Mouse (Mus musculus) liver, embryonic 15.5 days (tissue): ENCODE measurements around the gene Ldhc. TPM values are rescaled to one million over a fixed set of nuclear protein-coding genes. Genes with fewer than 3 reads are reported as not detected.
A peak's percentile ranks its signal among the peaks of the same experiment; 100 is the strongest.
"Not testable (repeated sequence)": the region's sequence is repeated elsewhere in the genome, so short reads cannot be mapped to it uniquely, and the experiment has no call there.

Experiments used
- ATAC-seq: fragments of 200-750 bp; cut with Nextera tagmentation; 2 replicates; pipeline ENCODE4 v1.8.0; 2017; ENCODE audit warnings: moderate number of reproducible peaks, mild to moderate bottlenecking, moderate library complexity; ENCODE audit not compliant: insufficient read depth
- H3K27ac ChIP-seq: fragments of 300-500 bp; sonication (generic); replicated peaks from 2 replicates; pipeline ENCODE4 v1.5.1; 2015; ENCODE audit warnings: mild to moderate bottlenecking, inconsistent platforms
- H3K27me3 ChIP-seq: fragments of 300-500 bp; sonication (generic); 2 replicates; pipeline ENCODE4 v1.6.1; 2015; ENCODE audit warnings: mild to moderate bottlenecking, inconsistent platforms
- H3K36me3 ChIP-seq: fragments of 300-500 bp; sonication (generic); replicated peaks from 2 replicates; pipeline ENCODE4 v1.6.1; 2015; ENCODE audit warnings: moderate library complexity, mild to moderate bottlenecking, inconsistent platforms
- H3K4me1 ChIP-seq: fragments of 300-500 bp; sonication (generic); replicated peaks from 2 replicates; pipeline ENCODE4 v1.6.1; 2015; ENCODE audit warnings: inconsistent platforms
- H3K4me2 ChIP-seq: fragments of 300-500 bp; sonication (generic); 2 replicates; pipeline ENCODE4 v1.6.1; 2015; ENCODE audit warnings: moderate library complexity, mild to moderate bottlenecking, inconsistent platforms
- H3K4me3 ChIP-seq: fragments of 300-500 bp; sonication (generic); replicated peaks from 2 replicates; pipeline ENCODE4 v1.5.1; 2015; ENCODE audit warnings: mild to moderate bottlenecking, inconsistent platforms
- H3K9ac ChIP-seq: fragments of 300-500 bp; sonication (generic); 2 replicates; pipeline ENCODE4 v1.6.1; 2015; ENCODE audit warnings: moderate library complexity, mild to moderate bottlenecking, inconsistent platforms
- H3K9me3 ChIP-seq: fragments of 300-500 bp; sonication (generic); replicated peaks from 2 replicates; pipeline ENCODE4 v1.6.1; 2016; ENCODE audit warnings: inconsistent platforms
- WGBS: fragments of 180-500 bp; shearing (Covaris S2); methylation state at CpG from one replicate; pipeline ENCODE4 v1.1.7; 2015; ENCODE audit warnings: mixed read lengths; ENCODE audit not compliant: insufficient replicate concordance; 5-methylcytosine and 5-hydroxymethylcytosine counted together
- polyA plus RNA-seq: library from polyadenylated mRNA; unstranded; fragments of >200 nt; fragmentation: Nextera tagmentation; extraction: Ambion mirVana; gene quantifications from 2 replicates; pipeline ENCODE4 v1.2.1, GENCODE M21; 2015

Gene Ldhc
- polyA plus RNA-seq, 1 experiment from 2014 or later, result 0.18 TPM

DNA sequence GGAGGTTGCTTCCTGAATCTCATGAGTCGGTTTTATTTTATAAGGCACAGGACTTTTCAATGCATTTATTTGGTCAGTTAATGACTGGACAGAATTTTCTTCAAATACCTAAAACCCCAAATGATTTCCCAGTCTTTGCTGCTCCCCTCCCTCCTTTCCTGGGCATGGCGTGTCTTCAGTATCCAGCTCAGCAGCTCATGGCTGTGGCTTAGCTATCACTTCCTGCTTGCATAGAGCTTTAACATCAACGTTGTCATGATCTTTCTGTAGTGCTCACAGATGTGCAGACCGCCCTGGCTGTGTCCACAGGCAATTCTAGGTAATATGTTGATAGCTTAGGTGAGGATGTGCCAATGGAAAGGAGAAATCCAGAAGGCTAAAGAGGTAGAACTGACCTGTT, 11.0 kb downstream of the Ldhc start:
- peaks cover 1% of the 10 kb centered on the region; the same call in 1 of the 2 replicates for H3K4me1 ChIP-seq
- no peaks in the 10 kb centered on the region for H3K27me3 ChIP-seq
- H3K9ac ChIP-seq, result no peak overlapping the region
- H3K4me3 ChIP-seq, result no peak overlapping the region
- H3K27ac ChIP-seq, result no peak overlapping the region
- no peak for ATAC-seq
- H3K4me2 ChIP-seq, result no peak overlapping the region
- H3K9me3 ChIP-seq, result no peaks in the 10 kb centered on the region
- WGBS, result 25% methylated on average over 4 of the region's 4 CpGs
- H3K36me3 ChIP-seq, result no peaks in the 10 kb centered on the region

DNA sequence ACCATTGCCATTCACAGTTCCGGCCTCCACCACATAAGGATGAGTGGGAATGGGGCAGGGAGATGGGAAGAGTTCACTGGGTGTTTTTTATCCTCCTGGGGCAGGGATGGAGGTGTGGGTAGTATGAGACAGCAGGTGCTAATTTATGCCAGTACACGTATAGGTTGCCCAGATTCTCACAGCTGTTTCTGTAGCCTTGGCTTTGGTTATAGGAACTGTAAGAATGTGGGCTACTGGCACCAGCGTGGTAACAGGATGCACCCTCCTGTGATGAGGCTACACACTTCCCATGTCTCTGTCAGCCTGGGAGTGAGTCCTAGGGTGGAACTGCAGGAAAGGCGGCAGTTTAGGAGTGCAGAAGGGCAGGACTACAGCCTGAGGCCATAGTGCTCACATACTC, 15.8 kb downstream of the Ldhc start:
- Histone ChIP-seq H3K4me1 (peaks cover 8% of the 10 kb centered on the region; the same call in 1 of the 2 replicates), H3K36me3 (no peaks in the 10 kb centered on the region), H3K27me3 (no peaks in the 10 kb centered on the region), H3K27ac (no peak overlapping the region), H3K4me2 (no peak overlapping the region), H3K4me3 (no peak overlapping the region), H3K9me3 (no peaks in the 10 kb centered on the region), H3K9ac (no peak overlapping the region)
- WGBS, result 51% methylated on average over 4 of the region's 4 CpGs
- ATAC-seq, result no peak

DNA sequence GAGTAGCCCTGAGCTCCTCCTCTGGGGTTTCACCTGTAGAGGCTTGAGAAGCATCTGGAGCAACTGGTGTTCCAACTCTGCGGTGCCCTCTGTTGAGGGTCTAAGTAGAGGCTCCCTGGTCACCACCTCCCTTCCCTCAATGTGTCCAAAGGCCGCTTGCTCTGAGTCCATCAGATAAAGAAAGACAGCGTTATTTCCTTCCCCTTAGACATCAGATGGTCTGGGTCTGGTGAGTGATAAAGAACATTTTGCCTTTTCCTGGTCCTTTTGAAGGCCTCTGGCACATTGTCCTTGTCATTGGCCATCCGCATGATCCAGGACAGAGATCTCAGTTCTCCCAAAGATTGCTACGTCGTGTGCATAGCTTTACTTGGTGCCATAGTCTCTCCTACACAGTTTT, 16.3 kb downstream of the Ldhc start:
- no peak overlapping the region for H3K27ac ChIP-seq
- no peak for ATAC-seq
- WGBS, result 24% methylated on average over 6 of the region's 6 CpGs
- H3K27me3 ChIP-seq, result no peaks in the 10 kb centered on the region
- no peak overlapping the region for H3K4me2 ChIP-seq
- H3K4me1 ChIP-seq, result peaks cover 8% of the 10 kb centered on the region; the same call in 1 of the 2 replicates
- no peaks in the 10 kb centered on the region for H3K36me3 ChIP-seq
- H3K9me3 ChIP-seq, result no peaks in the 10 kb centered on the region
- no peak overlapping the region for H3K9ac ChIP-seq
- H3K4me3 ChIP-seq, result no peak overlapping the region

DNA sequence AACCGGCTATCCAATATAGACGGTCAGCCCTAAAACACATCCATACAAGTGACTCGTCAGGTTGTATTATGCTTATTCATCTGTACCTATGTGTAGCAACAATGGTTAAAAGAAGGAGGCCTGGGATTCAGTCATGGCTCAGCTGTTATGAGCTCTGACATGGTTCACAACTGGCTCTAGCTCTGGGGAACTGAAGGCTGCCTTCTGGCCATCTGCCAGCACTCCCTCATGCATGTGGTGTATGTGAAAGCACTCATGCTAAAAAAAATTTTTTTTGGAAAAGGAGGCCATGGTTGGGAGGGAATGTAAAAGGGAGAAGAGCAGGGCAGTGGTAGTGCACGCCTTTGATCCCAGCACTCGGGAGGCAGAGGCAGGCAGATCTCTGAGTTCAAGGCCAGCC, 18.8 kb downstream of the Ldhc start:
- no peak overlapping the region for H3K9ac ChIP-seq
- WGBS, result 80% methylated on average over 5 of the region's 5 CpGs

DNA sequence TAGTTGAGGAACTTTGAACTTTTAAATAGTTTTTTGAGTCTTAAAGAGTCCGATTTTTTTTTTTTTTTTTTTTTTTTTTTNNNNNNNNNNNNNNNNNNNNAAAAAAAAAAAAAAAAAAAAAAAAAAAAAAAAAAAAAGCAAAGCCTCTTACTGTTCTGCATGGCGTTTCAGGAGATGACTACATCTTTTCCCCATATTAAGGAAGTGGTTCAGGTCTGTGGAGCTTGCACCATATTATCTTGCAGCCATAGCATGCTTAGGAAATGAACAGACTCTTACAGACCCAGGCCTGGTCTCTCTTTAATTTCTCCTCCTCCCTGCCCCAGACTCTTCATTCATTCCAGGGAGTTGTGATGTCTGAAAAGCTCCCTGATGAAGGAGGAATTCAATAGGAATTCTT, 20.0 kb downstream of the Ldhc start:
- Histone ChIP-seq H3K4me2 (no peak overlapping the region), H3K4me3 (no peak overlapping the region), H3K27me3 (no peaks in the 10 kb centered on the region), H3K4me1 (peaks cover 24% of the 10 kb centered on the region), H3K36me3 (peaks cover 7% of the 10 kb centered on the region), H3K9me3 (no peaks in the 10 kb centered on the region), H3K9ac (no peak overlapping the region), H3K27ac (no peak overlapping the region)
- WGBS, result 48% methylated on average over 2 of the region's 2 CpGs
- no peak for ATAC-seq

More for the DNA sequence above, 18.8 kb downstream of the Ldhc start:
- H3K27ac ChIP-seq, result no peak overlapping the region
- peaks cover 24% of the 10 kb centered on the region for H3K4me1 ChIP-seq
- H3K4me2 ChIP-seq, result no peak overlapping the region
- ATAC-seq, result no peak
- no peaks in the 10 kb centered on the region for H3K9me3 ChIP-seq
- no peak overlapping the region for H3K4me3 ChIP-seq
- H3K36me3 ChIP-seq, result peaks cover 1% of the 10 kb centered on the region; the same call in 1 of the 2 replicates
- no peaks in the 10 kb centered on the region for H3K27me3 ChIP-seq

DNA sequence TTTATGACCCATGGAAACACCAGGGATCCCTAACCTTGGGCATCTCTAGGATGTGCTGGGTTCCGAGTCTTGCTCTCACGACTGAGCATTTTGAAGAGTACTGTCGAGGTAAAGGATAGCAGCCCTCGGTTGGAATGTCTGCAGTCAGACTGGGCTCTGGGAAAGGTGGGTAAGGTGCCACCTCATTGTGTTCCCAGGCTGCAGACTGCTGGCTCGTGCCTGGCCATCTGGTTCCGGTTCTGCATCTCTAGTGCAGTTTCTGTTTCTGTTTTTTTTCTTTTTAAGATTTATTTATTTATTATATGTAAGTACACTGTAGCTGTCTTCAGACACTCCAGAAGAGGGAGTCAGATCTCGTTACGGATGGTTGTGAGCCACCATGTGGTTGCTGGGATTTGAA, 20.9 kb downstream of the Ldhc start:
- H3K9me3 ChIP-seq, ATAC-seq, H3K27ac ChIP-seq, H3K27me3 ChIP-seq, H3K9ac ChIP-seq, H3K4me2 ChIP-seq, H3K4me3 ChIP-seq: not testable (repeated sequence)
- peaks cover 15% of the 10 kb centered on the region for H3K36me3 ChIP-seq
- WGBS, result 70% methylated on average over 8 of the region's 8 CpGs
- H3K4me1 ChIP-seq, result peaks cover 23% of the 10 kb centered on the region

DNA sequence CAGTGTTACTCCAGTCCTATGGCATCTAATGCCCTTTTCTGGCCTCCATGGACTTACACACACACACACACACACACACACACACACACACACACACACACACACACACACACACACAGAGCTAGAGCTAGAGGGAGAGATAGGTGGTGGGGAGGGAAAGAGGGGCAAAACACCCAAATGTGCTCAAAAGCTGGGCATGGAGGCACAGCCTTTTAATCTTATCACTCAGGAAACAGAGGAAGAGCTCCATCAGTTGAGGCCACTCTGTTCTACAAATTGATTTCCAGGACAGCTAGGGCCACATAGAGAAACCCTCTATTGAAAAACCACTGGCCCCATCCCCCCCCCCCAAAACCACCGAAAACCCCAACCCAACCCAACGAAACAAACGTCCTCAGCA, 22.3 kb downstream of the Ldhc start:
- Histone ChIP-seq H3K4me1 (peaks cover 16% of the 10 kb centered on the region), H3K9me3 (no peaks in the 10 kb centered on the region), H3K4me2 (no peak overlapping the region), H3K4me3 (no peak overlapping the region), H3K27me3 (no peaks in the 10 kb centered on the region), H3K27ac (no peak overlapping the region), H3K9ac (no peak overlapping the region), H3K36me3 (peaks cover 28% of the 10 kb centered on the region)
- ATAC-seq, result 0 out of 2 replicates have a peak, but pooled peaks have one; percentile 25
- WGBS, result 19% methylated on average over 3 of the region's 3 CpGs

DNA sequence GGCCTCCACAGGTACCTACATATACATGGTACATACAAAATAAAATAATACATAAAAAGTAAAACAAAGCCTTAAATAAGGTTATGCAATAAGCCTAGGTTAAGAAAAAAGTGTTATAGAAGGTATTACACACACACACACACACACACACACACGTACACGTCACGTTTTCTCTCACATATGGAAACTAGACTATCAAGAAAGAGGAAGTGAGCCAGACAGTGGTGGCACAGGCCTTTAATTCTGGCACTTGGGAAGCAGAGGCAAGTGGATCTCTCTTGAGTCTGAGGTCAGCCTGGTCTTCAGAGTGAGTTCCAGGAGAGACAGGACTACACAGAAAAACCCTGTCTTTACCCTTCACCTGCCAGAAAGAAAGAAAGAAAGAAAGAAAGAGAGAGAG, 34.5 kb downstream of the Ldhc start:
- no peak for ATAC-seq
- Histone ChIP-seq H3K4me3 (no peak overlapping the region), H3K4me1 (no peaks in the 10 kb centered on the region), H3K4me2 (no peak overlapping the region), H3K27ac (no peak overlapping the region), H3K9me3 (no peaks in the 10 kb centered on the region), H3K9ac (no peak overlapping the region), H3K27me3 (no peaks in the 10 kb centered on the region), H3K36me3 (peaks cover 66% of the 10 kb centered on the region)
- 59% methylated on average over 3 of the region's 3 CpGs for WGBS

DNA sequence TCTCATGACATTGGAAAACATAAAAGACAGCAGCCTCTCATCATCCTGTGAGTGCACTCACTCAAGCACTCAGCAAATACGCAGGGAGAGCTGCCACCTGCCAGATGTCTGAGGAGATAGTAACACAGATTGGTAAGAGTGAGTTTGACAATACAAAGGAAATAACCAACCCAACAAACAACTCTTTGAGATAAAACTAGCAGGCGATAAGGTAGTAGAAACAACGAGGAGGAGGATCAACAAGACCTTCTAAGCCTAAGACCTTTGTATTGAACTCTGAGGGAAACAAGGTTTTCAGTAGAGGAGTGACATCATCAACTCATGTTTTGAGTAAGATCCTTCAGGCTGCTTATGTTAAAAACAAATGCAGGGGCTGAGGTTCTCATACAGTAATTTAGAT, 38.3 kb downstream of the Ldhc start:
- no peak overlapping the region for H3K9ac ChIP-seq
- WGBS, result 32% methylated on average over 3 of the region's 3 CpGs
- no peak overlapping the region for H3K4me2 ChIP-seq
- no peak for ATAC-seq
- no peak overlapping the region for H3K4me3 ChIP-seq
- H3K27ac ChIP-seq, result no peak overlapping the region
- no peaks in the 10 kb centered on the region for H3K4me1 ChIP-seq
- H3K9me3 ChIP-seq, result no peaks in the 10 kb centered on the region
- H3K36me3 ChIP-seq, result peaks cover 65% of the 10 kb centered on the region
- H3K27me3 ChIP-seq, result no peaks in the 10 kb centered on the region

DNA sequence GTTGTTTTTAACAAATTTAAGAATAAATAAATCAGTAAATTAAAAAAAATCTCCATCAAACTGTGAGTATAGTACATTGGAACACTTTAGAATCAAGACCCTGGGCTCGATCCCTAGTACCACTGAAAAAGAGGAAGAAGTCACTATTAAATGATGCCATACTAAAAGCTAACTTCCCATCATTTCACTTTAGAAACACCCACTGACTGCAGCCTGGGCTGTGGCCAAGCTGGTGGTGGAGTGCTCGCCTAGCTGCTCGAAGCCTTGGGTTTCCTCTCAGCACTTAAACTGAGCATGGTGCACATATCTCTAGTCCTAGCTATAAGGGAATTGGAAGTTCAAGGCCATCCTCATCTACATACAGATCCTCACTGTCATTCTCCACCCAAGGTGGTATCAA, 50.2 kb downstream of the Ldhc start:
- H3K36me3 ChIP-seq, result peaks cover 65% of the 10 kb centered on the region
- H3K4me3 ChIP-seq, result no peak overlapping the region
- peaks cover under 1% of the 10 kb centered on the region; the same call in 1 of the 2 replicates for H3K4me1 ChIP-seq
- ATAC-seq, result no peak
- WGBS, result 74% methylated on average over 3 of the region's 3 CpGs
- no peak overlapping the region for H3K27ac ChIP-seq
- no peak overlapping the region for H3K4me2 ChIP-seq
- H3K27me3 ChIP-seq, result no peaks in the 10 kb centered on the region
- H3K9me3 ChIP-seq, result no peaks in the 10 kb centered on the region
- no peak overlapping the region for H3K9ac ChIP-seq

DNA sequence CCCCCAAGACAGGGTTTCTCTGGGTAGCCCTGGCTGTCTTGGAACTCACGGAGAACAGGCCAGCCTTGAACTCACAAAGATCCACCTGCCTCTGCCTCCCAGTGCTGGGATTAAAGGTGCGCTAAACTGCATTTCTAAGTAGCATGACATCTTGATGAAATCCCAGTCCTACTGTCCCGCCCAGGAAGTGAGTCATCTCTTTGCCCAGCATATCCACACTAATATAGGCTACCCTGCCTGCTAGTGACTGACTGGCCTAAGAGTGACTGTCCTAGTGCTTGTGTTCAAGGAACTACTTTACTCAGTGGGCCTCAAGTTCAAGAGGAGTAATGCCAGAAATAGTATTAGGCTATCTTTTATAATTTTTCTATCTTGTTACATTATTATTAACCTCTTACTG, 55.4 kb downstream of the Ldhc start:
- H3K27me3 ChIP-seq, result no peaks in the 10 kb centered on the region
- no peak for ATAC-seq
- H3K27ac ChIP-seq, result no peak overlapping the region
- H3K4me1 ChIP-seq, result peaks cover 34% of the 10 kb centered on the region
- H3K4me3 ChIP-seq, result no peak overlapping the region
- H3K9me3 ChIP-seq, result no peaks in the 10 kb centered on the region
- 72% methylated on average over 3 of the region's 3 CpGs for WGBS
- H3K4me2 ChIP-seq, result no peak overlapping the region
- H3K36me3 ChIP-seq, result peaks cover 17% of the 10 kb centered on the region
- no peak overlapping the region for H3K9ac ChIP-seq

DNA sequence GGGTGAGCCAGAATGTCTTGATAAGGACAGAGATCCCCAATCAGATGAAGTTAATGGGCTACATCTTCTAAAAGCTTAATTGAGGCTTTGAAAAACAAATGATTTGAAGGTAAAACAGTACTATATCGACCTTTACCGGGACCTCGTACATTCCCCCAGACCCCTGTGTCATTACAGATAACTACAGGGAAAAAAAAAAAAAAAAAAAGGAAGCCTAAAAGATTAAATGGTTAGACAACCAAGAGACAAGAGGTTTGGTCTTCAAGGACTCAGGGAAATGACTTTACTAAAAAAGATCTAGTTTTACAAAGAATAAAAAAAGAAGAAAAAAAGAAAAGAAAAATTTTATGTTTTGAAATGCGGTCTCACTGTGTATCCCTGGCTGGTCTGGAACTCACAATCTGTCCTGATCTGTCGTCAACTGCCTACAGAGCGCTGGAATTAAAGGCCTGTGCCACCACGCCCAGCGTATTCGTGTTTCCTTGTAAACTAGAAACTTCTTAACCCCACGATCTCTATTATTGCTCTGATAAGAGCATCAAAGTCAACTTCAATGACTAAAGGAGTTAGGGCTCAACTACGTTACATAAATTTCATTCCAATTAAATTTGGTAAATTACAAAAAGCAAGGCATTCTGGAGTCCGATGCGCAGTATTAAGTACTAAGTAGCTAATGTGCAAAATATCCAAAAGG, 57.8 kb downstream of the Ldhc start:
- no peaks in the 10 kb centered on the region for H3K9me3 ChIP-seq
- peak overlapping the region; percentile 99 for H3K4me3 ChIP-seq
- peak overlapping the region; percentile 93 for H3K27ac ChIP-seq
- H3K36me3 ChIP-seq, result no peaks in the 10 kb centered on the region; the same call in 1 of the 2 replicates
- WGBS, result 4% methylated on average over 13 of the region's 13 CpGs
- H3K9ac ChIP-seq, result peak overlapping the region; percentile 92
- peaks cover 34% of the 10 kb centered on the region for H3K4me1 ChIP-seq
- no peak for ATAC-seq
- no peaks in the 10 kb centered on the region for H3K27me3 ChIP-seq
- H3K4me2 ChIP-seq, result peak overlapping the region; percentile 87
